Mouse (Mus musculus): ENCODE measurements around the gene Vasn. TPM values are rescaled to one million over a fixed set of nuclear protein-coding genes. Genes with fewer than 3 reads are reported as not detected.

Vasn gene
- total RNA-seq, 4 experiments from 2014 or later, result 10.1 to 16.9 (median 11.1) TPM

DNA sequence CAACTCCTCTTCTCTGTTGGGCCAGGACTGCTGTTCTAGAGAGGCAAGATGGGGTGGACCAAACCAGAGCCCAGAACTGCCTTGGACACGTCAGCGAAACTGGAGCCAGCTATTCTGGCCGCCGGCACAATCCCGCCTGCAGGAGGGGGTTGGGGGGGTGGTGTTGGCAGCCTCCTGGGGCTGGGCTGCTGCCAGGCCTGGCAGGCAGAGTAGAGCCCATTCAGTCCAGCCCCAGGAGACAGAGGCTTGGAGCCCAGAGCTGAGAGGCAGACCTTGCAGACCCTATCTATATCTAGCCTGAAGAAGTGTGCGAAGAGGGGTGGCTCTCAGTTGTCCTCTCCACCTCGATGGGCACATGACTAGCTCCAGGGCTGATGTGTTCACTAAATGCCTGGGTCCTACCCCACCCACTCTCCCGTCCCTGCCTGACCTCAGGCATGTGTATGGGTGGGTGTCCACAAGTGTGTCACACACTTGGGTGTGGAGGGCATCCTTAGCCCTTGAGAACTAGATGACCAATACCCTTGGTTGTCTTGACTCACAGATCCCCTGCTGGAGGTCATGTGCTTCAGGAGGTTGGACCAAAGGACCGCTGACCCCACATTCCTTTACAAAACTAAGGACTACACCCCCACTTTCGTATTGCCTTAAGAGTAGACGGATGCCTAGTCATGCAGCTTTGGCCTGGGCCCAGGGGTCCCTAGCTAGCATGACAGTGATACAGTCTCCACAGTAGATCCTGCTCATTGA lies 4.1 kb downstream of the Vasn start:
- peak; percentile 73 for DNase-seq

DNA sequence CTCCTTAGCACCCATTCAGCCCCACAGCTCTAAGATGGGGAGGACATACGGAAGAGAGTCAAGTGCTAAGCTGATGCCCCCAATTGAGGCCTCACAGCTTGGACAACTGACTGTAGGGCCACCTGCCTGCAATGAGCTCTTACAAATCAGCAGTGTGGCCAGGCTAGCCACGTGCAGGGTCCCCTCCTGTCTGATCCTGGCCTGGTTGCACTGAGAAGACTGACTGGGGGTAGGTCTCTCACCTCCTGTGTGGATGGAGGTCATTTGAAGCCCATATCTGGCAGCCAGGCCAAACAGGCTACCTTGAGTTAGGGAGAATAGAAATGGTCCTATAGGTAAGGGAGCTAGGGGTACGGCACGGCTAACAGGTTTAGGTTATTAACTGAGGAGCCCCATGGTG lies 6.1 kb downstream of the Vasn start:
- DNase-seq, result no peak

DNA sequence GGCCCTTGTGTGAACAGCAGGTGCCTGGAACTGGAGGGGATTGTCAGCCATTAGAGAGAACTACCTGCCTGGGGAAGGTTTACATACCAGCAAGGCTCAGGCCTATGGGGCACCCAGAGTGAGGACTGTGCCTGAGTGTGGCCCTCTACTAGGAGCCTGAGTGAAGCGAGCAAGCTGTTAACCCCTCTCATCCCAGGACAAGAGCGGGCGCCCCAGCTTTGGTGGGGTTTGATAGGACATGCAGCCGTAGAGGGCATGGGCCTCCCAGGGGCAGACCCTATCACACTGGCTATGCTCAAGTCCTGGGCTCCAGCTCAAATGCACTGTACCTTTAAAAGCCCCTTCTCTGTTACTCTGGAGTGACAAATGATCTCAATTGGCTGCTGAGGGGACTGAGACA lies 7.1 kb downstream of the Vasn start:
- DNase-seq, result no peak

DNA sequence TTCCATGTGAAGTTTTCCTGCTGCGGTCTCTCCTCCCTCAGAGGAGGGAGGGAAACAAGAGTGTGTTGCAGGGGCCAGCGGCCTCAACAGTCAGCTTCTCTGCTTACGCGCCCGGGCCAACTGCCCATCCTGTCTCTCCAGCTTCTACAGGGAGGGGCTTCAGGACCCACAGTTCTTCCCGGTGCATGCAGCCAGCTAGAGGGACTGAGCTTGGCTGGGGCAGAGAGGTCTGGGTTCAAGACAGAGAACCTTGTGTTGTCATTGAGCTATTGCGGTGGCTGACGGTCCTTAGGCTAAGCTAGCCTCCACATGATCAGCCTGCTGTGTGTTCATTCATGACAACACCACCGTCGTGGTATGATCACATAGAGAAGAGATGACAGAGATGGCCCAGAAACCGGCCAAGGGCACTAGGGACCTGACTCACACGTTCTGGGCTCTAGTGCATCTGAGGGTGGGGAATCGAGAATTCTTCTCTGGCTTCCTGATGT lies 8.0 kb downstream of the Vasn start:
- DNase-seq, result peak; percentile 79

DNA sequence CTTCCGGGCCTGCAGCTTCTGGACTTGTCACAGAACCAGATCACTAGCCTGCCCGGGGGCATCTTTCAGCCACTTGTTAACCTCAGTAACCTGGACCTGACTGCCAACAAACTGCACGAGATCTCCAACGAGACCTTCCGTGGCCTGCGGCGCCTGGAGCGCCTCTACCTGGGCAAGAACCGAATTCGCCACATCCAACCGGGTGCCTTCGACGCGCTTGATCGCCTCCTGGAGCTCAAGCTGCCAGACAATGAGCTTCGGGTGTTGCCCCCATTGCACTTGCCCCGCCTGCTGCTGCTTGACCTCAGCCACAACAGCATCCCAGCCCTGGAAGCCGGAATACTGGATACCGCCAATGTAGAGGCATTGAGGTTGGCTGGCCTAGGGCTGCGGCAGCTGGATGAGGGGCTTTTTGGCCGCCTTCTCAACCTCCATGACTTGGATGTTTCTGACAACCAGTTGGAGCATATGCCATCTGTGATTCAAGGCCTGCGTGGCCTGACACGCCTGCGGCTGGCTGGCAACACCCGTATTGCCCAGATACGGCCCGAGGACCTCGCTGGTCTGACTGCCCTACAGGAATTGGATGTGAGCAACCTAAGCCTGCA lies 8.8 kb downstream of the Vasn start:
- DNase-seq, result no peak

DNA sequence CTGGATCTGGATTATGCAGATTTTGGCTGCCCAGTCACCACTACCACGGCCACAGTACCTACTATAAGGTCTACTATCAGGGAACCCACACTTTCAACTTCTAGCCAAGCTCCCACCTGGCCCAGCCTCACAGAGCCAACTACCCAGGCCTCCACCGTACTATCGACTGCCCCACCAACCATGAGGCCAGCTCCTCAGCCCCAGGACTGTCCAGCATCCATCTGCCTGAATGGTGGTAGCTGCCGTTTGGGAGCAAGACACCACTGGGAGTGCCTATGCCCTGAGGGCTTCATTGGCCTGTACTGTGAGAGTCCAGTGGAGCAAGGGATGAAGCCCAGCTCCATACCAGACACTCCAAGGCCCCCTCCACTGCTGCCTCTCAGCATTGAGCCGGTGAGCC lies 9.5 kb downstream of the Vasn start:
- no peak for DNase-seq

DNA sequence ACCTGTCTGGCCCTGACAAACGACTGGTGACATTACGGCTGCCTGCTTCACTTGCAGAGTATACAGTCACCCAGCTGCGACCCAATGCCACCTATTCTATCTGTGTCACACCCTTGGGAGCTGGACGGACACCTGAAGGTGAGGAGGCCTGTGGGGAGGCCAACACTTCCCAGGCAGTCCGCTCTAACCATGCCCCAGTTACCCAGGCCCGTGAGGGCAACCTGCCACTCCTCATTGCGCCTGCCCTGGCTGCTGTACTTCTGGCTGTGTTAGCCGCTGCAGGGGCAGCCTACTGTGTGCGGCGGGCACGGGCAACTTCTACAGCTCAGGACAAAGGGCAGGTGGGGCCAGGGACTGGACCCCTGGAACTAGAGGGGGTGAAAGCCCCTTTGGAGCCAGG lies 10.0 kb downstream of the Vasn start:
- DNase-seq, result no peak

DNA sequence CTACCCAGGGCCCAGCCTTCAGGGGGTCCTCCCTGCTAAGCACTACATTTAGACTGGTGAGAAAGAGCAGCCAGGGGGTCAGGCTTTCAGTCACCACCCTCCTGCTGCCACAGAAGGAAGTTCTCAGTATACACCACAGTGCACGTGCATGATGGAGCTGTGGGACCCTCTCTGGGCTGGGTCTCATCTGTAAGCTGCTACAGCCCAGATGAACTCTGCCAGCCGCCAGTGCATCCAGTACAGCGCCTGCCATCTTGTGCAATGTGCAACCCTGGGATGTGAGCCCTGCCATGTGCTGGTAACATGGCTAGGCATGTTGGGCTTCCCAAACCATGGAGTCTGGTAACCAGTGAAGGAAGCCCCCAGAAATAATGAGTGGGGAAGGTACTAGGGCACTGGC lies 10.4 kb downstream of the Vasn start:
- no peak for DNase-seq

DNA sequence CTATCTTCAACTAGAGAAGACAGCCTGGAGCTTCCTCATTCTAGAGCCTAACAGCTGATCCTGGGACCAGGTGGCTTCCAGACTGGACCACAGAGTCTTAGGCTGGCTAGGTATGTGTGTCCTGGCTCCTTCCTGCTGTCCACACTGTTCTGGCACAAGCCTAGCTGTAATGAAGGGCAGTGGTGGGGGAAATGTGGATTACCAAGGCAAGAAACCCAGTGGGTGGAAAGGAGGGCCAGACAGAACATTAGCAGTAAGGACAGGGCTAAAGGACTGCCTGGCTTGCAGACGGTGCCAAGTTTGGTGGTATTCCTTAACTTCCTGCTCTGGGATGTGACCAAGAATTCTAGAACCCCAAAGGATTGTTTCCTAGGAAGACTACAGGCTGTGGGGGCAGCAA lies 11.3 kb downstream of the Vasn start:
- DNase-seq, result no peak

DNA sequence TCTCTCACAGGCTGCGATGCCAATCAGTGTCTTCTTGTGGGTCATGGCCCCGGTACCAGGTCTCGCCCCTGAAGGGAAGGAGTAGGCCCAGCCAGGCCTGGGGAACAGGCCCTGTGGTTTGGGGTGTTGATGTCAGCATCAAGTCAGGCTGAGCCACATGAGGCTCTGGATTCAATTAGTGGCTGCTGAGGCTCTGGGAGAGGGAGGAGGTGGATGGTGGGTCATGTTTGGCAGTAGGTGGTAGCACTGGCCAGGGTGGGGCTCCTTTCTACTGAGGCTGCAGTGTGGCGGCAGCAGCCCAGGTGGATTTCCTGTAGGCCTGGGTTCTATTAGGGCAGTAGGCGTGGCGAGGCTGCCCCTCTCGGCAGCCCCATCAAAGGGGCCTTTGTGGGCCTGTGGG lies 11.9 kb downstream of the Vasn start:
- no peak for DNase-seq

DNA sequence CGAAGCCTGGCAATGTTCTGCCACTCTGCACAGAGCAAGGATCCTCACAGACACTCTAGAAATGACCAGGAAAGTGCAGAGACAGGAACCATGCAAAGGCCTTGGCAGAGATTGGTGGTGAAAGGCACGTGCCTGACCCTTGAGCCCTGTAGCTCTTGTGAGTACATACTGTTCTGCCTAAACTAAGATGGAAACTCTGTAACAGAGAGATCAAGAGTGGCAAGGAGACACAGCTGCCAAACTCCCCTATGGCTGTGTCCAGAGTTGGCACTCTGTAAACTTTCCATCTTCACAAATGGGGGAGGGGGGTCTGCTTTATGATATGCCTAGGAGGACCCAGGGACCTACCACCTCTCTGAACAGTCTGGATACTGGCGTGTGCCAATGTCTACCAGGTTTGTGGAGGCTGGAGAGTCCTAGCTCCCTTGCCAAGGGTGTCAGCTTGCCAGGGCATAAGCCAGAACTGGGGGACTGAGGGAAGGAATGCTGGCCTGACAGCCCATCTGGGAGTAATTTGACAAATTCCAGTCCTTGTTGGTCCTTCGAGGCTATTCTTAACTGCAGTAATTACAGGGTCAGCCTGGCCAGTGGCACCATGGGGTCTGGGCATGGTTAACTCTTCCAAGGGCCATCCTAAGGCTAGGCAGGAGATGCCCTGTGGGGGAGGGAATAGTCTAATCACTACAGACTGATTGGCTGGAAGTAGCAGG lies 13.1 kb downstream of the Vasn start:
- no peak for DNase-seq

DNA sequence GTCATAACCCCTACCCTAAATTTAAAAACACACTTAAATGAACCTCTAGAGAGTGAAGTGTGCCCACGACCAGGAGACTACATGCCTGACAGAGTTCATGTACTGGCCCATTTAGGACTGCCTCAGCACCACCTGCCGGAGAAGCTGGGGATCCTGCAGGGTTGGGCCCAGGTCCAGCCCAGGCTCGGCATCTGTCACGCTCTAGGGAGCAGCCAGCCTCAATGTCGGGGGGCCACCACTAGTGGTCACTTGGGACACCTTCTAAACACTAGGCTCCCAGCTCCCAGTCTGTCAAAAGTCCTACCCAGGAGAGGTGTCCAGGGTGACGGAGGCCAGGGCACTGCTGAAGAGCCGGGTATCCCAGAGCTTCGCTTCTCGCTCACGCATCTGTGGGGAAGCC lies 15.0 kb downstream of the Vasn start:
- no peak for DNase-seq

DNA sequence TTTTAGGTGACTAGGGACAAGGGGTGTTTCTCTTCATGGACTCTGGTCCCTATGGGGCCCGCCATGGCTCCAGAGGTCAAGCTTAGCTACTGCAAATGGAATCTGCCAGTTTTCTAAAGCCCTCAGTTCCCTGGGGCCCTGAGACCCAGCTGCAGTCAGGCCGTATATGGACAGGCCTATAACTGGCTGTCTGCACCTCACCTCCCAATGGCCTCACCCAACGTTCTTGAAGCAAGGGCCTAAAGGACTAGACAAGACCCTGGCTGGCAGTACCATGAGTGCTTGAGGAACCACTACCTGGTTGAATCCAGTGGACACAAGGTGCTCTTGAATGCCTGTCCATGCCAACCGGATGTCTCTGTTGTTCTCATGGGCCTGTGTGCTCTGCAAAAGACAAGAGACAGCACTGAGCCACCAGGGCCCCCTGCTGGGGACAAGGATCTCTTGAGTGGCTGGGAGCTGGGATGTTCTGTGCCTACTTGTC lies 15.6 kb downstream of the Vasn start:
- DNase-seq, result no peak

DNA sequence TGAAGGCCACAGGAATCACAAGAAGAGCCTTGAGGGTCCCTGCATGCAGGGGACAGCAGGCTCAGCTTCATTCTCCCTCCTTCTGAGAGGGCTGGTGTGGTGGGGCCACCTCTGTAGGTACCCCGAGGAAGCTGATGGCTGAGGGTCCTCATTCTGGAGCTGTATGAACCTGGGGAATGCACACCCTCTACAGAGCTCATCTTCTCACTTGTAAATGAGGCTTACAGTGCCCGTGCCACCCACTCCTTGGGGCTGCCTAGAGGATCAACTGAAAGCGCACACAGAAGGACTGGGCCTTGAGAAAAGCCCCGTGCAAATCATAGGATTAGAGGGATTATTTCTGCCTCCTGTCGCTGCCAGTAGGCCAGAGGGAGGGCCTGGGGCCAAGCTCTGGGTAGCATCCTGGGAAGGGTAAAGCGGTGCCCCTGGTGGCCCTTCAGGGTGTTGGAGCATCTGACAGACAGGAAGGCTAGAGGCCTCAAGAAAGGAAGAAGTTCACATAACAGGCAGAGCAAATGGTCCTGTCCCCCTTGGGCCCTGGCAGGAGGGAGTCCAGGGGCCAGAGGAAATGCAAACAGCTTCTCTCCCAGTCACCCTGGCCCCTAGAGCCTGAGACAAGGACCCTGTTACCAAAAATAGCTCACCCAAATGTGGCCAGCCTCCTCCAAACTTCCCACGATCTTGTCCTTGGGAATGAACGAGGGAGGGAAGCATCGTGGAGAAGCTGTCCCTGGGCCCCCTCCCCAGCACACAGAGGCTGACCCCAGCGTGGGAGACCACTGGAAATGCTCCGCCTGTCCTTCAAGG lies 16.2 kb downstream of the Vasn start:
- no peak for DNase-seq

DNA sequence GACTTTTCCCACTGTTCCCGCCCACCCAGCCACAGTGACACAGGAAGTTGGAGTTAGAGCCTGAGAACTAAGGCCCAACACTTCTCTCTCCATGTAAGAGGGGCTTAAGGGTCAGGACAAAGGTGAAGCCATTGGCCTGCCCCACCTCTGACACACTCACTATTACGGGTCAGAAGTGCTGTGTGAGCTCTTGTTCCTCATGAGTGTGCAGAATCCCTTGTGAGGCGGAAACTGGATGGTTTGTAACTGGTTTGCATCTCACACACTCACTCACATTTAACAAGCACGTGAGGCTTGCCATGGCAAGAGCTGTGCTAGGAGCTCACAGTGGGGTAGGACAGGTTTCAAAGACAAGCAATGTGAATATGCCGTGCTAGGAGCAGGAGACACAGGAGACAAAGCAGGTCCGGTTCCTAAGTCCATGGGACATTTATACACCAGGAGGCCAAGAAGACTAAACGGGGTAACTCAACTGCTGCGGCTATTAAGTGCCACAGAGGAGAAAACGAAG lies 16.9 kb downstream of the Vasn start:
- no peak for DNase-seq

DNA sequence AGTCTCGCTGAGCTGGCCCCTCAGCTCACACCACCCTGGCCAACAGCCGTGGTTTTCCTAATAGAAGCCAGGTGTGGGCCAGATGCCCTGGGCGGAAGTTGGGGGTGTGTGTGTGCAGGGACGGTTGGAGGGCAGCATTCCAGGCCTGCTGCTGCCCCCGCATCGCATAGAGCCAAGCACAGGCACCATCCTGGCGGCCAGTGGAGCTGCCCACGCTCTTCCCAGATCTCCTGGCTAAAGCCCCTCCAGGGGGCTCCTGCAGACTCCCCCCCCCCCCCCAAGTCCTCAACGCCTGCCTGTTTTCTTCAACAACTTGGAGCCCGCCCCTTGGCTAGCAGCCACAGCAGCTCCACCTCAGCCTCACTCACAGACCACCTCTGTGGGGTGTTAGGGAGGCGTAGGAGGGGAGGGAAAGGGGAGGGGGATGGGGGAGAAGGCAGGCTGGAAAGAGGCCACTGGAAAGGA lies 19.1 kb downstream of the Vasn start:
- DNase-seq, result no peak

DNA sequence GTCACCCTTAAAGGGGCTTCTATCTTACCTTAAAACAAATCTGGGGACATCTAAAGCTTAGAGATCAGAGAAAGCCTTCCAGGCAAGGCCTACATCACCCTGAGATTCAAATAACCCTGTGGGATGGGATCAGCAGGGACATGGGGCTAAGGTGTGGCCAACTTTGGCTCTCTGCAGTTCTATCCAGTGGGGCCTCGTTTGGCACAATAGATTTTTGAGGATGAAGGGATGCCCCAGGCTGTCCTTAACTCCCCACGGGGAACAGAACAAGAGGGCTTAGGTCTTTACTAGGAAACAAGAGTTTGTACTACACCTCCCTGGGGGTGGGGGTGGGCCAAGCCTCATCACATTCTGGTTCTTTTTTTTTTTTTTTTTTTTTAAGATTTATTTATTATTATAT lies 19.6 kb downstream of the Vasn start:
- DNase-seq, result no peak

DNA sequence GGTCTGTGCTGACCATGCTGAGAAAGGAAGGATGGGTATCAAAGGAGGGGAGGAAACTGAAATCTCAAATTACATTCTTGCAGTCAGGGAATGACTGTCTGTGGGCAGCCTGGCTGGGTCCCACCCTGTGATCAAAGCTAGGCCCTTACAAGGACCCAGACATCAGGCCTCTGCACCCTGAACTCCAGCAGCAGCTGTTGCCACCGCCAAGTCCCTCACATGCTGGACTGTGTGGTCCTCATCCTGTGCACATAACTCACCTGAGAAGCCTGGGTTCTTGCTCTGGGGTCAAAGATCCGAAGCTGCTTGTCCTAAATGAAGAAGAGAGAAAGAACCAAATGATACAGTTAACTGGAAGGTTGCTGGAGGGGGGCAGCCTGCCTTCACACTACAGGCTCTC lies 21.9 kb downstream of the Vasn start:
- DNase-seq, result no peak

DNA sequence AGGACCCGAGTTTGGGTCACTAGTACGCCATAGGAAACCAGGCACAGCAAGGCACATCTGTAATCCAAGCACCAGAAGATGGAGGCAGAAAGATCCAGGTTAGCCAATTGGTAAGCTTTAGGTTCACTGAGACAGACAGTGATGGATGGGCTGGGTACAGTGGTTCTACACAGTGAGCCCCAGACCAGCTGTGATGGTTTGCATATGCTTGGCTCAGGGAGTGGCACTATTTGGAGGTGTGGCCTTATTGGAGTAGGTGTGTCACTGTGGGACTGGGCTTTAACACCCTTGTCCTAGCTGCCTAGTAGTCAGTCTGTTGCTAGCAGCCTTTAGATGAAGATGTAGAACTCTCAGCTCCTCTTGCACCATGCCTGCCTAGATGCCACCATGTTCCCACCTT lies 24.1 kb downstream of the Vasn start:
- no peak for DNase-seq

DNA sequence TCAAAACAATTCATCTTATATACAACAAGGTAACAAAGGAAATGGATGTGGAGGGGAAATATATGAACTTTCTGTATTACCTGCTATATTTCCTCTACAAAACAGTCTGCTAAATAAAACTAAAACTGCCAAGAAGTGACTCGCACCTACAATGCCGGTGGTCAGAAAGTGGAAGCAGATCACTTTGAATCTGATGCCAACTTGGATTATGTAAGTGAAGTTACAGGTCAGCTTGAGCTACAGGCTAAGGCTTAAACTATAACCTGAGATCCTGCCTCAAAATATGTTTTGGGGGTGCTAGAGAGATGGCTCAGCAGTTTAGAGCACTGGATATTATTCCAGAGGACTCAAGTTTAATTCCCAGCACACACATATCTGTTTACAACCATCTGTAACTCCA lies 26.0 kb downstream of the Vasn start:
- no peak for DNase-seq

DNA sequence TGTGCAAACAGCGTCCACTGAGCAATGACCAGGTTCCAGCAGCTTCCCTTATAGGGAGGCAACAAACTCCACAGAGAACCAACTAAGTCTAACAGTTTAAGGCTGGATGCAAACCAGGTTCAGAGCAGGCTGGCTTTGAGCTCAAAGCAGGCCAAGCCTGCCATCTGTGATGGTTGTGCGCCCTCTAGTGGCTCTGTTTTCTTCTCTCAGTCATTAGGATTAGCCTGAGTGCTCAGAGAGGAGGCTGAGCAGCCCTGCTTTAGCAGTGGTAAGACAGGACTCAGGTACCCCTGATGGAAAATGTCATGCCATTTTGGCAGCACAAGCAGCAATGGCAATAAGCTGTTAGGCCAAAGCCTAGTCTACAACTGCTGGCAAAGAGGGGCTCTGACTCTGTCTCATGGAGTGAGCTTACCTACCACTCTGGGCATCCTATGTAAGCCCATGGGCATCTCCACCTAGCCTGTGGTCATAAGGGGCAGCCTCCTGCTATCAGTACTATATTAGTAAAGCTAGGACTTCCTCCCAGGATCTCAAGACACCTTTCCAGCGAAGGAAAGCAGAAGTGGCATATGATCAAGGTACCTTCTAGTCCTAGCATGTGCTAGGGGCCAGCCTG lies 27.6 kb downstream of the Vasn start:
- DNase-seq, result peak; percentile 72

DNA sequence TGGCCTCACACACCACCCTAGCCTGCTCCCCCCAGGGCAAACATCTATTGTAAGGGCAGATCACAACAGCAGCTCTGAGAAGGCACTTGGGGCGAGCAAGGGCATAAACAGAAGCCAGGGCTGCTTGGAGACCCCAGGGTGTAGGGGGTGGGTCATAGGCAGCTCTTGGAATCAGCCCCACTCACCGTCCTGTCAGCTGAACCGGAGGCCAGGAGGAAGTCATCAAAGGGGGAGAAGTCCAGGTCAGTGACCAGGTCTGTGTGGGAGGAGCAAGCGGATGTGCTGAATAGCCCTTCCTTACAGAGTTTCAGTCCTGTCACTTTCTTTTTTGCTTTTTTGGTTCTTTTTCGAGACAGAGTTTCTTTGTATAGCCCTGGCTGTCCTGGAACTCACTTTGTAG lies 30.6 kb downstream of the Vasn start:
- DNase-seq, result no peak
